Mouse (Mus musculus): ENCODE measurements around the gene Olfr107.

DNA sequence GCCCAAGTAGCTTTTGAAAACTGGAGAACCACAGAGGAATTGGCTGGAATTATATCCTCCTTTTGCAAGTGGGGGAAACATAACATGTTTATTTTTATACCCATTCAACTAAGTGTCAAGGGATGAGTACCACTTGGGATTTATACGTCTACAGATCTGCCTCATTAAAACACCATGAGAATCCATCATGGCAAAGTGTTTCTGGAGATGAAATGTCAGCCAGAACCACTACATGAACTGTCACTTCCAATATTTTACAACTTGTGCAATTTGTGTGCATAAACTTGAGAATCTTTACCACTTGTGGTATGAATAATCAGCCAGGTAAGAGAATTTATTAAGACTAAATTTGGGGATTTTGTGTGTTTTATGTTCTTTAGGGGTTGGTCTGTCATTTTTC, 8.9 kb upstream of the Olfr107 start, which contains the start of gene Olfr106-ps:
- TF ChIP-seq CTCF (conservative IDR thresholded peaks at IDR 0.05; ENCODE audit: low read length) (no peak), NANOG (IDR thresholded peaks at IDR 0.05; ENCODE audit: borderline replicate concordance, low read length) (no peak)
